Mouse (Mus musculus): ENCODE measurements around the gene Gpr176.

Gpr176 gene

GRCm38 (mm10) chr2:118372901-118373571 is at the start of gene Gpr176:
TSS of gene Gpr176 (minus strand) at chr2:118373419.
- DNase-seq (ENCODE audit: low read depth, low spot score) = no peak

GRCm38 (mm10) chr2:118422385-118422784 is 49.2 kb upstream of the Gpr176 start:
- DNase-seq (ENCODE audit: low read depth, low spot score) = no peak

- no peak for DNase-seq (ENCODE audit: low read depth, low spot score)
Measured at GRCm38 (mm10) chr2:118421951-118422350, 48.7 kb upstream of the Gpr176 start.

GRCm38 (mm10) chr2:118418076-118418475 is 44.9 kb upstream of the Gpr176 start:
- no peak for DNase-seq (ENCODE audit: low read depth, low spot score)

GRCm38 (mm10) chr2:118415601-118416355 is 42.6 kb upstream of the Gpr176 start:
- no peak for DNase-seq (ENCODE audit: low read depth, low spot score)

- no peak for DNase-seq (ENCODE audit: low read depth, low spot score)
Measured at GRCm38 (mm10) chr2:118412821-118413220, 39.6 kb upstream of the Gpr176 start.

- DNase-seq (ENCODE audit: low read depth, low spot score) = peak; percentile 83
Measured at GRCm38 (mm10) chr2:118408336-118408895, 35.2 kb upstream of the Gpr176 start.

- peak; percentile 58 for DNase-seq (ENCODE audit: low read depth, low spot score)
Measured at GRCm38 (mm10) chr2:118406811-118407210, 33.6 kb upstream of the Gpr176 start.

- no peak for DNase-seq (ENCODE audit: low read depth, low spot score)
Measured at GRCm38 (mm10) chr2:118405568-118405967, 32.3 kb upstream of the Gpr176 start.

- no peak for DNase-seq (ENCODE audit: low read depth, low spot score)
Measured at GRCm38 (mm10) chr2:118404336-118404735, 31.1 kb upstream of the Gpr176 start.

- DNase-seq (ENCODE audit: low read depth, low spot score) = no peak
Measured at GRCm38 (mm10) chr2:118401834-118402727, 28.9 kb upstream of the Gpr176 start.

GRCm38 (mm10) chr2:118399751-118400150 is 26.5 kb upstream of the Gpr176 start:
- DNase-seq (ENCODE audit: low read depth, low spot score) = no peak

- no peak for DNase-seq (ENCODE audit: low read depth, low spot score)
Measured at GRCm38 (mm10) chr2:118391201-118391600, 18.0 kb upstream of the Gpr176 start.

- peak; percentile 29 for DNase-seq (ENCODE audit: low read depth, low spot score)
Measured at GRCm38 (mm10) chr2:118390072-118390471, 16.9 kb upstream of the Gpr176 start.

GRCm38 (mm10) chr2:118389569-118389968 is 16.4 kb upstream of the Gpr176 start:
- DNase-seq (ENCODE audit: low read depth, low spot score) = no peak

- DNase-seq (ENCODE audit: low read depth, low spot score) = peak; percentile 100
Measured at GRCm38 (mm10) chr2:118388341-118389335, 15.4 kb upstream of the Gpr176 start, which contains the start of gene Eif2ak4. TSS of gene Eif2ak4 (plus strand) at chr2:118388618.

- no peak for DNase-seq (ENCODE audit: low read depth, low spot score)
Measured at GRCm38 (mm10) chr2:118383387-118383786, 10.2 kb upstream of the Gpr176 start.

- no peak for DNase-seq (ENCODE audit: low read depth, low spot score)
Measured at GRCm38 (mm10) chr2:118379756-118380155, 6.5 kb upstream of the Gpr176 start.

GRCm38 (mm10) chr2:118375931-118376330 is 2.7 kb upstream of the Gpr176 start:
- DNase-seq (ENCODE audit: low read depth, low spot score) = peak; percentile 61

GRCm38 (mm10) chr2:118375522-118375921 is 2.3 kb upstream of the Gpr176 start:
- DNase-seq (ENCODE audit: low read depth, low spot score) = peak; percentile 52
